Mouse (Mus musculus) liver, embryonic 14.5 days (tissue): Measurements from ENCODE around the gene Dimt1. TPM values are rescaled to one million over a fixed set of nuclear protein-coding genes. Genes with fewer than 3 reads are reported as not detected.

Experiments used
- ATAC-seq: fragments of 200-750 bp; cut with Nextera tagmentation; 2 replicates; pipeline ENCODE4 v1.8.0; 2017; ENCODE audit warnings: moderate number of reproducible peaks, mild to moderate bottlenecking, moderate library complexity; ENCODE audit not compliant: insufficient read depth
- DNase-seq, 3 experiments: peaks; one replicate each; pipeline ENCODE4 v3.0.0-alpha.2; 2012 to 2013; ENCODE audit warnings: low read depth in 3 of 3, low spot score in 3 of 3
- H3K27ac ChIP-seq: fragments of 300-500 bp; sonication (generic); 2 replicates; pipeline ENCODE4 v1.5.1; 2014; ENCODE audit warnings: moderate library complexity, mild to moderate bottlenecking, control low read depth, inconsistent platforms
- H3K27me3 ChIP-seq: fragments of 300-500 bp; sonication (generic); 2 replicates; pipeline ENCODE4 v1.6.1; 2014; ENCODE audit warnings: mild to moderate bottlenecking, low read length, moderate library complexity; ENCODE audit not compliant: control insufficient read depth, insufficient read depth
- H3K36me3 ChIP-seq: fragments of 300-500 bp; sonication (generic); replicated peaks from 2 replicates; pipeline ENCODE4 v1.6.1; 2014; ENCODE audit warnings: low read depth; ENCODE audit not compliant: control insufficient read depth, insufficient read depth
- H3K4me1 ChIP-seq, 2 experiments: fragments of 200-500 bp in 1 of 2; fragments of 300-500 bp in 1 of 2; sonication (generic) in 1 of 2; replicated peaks; 2 replicates each; pipeline ENCODE4 v1.6.1; 2012 to 2014; ENCODE audit warnings: antibody characterized with exemption in 1 of 2, inconsistent platforms in 1 of 2, low read length in 1 of 2; ENCODE audit not compliant: control insufficient read depth in 2 of 2, insufficient read depth in 2 of 2
- H3K4me2 ChIP-seq: fragments of 300-500 bp; sonication (generic); 2 replicates; pipeline ENCODE4 v1.6.1; 2014; ENCODE audit warnings: low read depth, mild to moderate bottlenecking, control low read depth, moderate library complexity
- H3K4me3 ChIP-seq, 2 experiments: fragments of 200-500 bp in 1 of 2; fragments of 300-500 bp in 1 of 2; sonication (generic) in 1 of 2; 2 replicates each; pipeline ENCODE4 v1.5.1; 2012 to 2014; ENCODE audit warnings: low read depth in 2 of 2, low read length in 2 of 2, mild to moderate bottlenecking in 2 of 2, control low read depth in 1 of 2, inconsistent platforms in 1 of 2, moderate library complexity in 1 of 2; ENCODE audit not compliant: insufficient read depth in 1 of 2
- H3K9ac ChIP-seq: fragments of 300-500 bp; sonication (generic); replicated peaks from 2 replicates; pipeline ENCODE4 v1.6.1; 2014; ENCODE audit warnings: mild to moderate bottlenecking, control low read depth, moderate library complexity
- H3K9me3 ChIP-seq: fragments of 300-500 bp; sonication (generic); 2 replicates; pipeline ENCODE4 v1.6.1; 2016; ENCODE audit warnings: low read length, mixed read lengths; ENCODE audit not compliant: control insufficient read depth
- CTCF ChIP-seq: IDR thresholded peaks from 2 replicates; pipeline ENCODE4 v1.5.1; 2016; ENCODE audit warnings: antibody characterized with exemption, low read depth, control low read depth
- EP300 ChIP-seq: IDR thresholded peaks from 2 replicates; pipeline ENCODE4 v1.6.1; 2016; ENCODE audit warnings: antibody characterized with exemption, low read depth
- WGBS: fragments of 180-500 bp; shearing (Covaris S2); extraction: QIAGEN DNeasy Blood & Tissue Kit; methylation state at CpG from one replicate; pipeline ENCODE4 v1.1.7; 2014; ENCODE audit not compliant: insufficient replicate concordance; 5-methylcytosine and 5-hydroxymethylcytosine counted together
- polyA plus RNA-seq, 2 experiments: library from polyadenylated mRNA; depleted of rRNA in 1 of 2; stranded (reverse) in 1 of 2; unstranded in 1 of 2; fragments of >200 nt; fragmentation: Nextera tagmentation in 1 of 2; extraction: Ambion mirVana in 1 of 2; gene quantifications; 2 replicates each; pipeline versions ENCODE4 v1.2.1 to v1.2.3; 2012 to 2014

Gene Dimt1
- polyA plus RNA-seq, 2 experiments, result 9.2 to 19.5 TPM

DNA sequence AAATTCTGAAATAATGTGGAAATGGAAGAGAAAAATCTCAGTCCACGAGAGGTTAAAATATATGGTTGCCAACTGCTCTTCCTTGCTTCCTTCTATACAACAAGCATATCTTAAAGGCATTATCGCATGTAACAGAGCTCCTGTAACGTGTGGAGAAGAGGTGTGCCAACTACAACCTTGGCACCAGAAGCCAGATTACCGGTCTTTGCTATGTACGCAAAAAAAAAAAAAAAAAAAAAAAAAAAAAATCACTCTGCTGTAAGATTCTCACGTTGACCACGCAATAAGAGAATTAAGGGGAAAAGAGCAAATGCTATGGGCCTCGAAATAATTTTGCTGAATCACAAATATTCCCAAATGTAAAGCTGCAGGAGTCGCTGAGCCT, 11.1 kb upstream of the Dimt1 start:
- H3K4me3 ChIP-seq, result peak overlapping the region; percentile 74 to 99
- H3K27me3 ChIP-seq, result no peaks in the 10 kb centered on the region
- peak overlapping the region; percentile 50 for H3K27ac ChIP-seq
- peak overlapping the region; percentile 91 for H3K9ac ChIP-seq
- TF ChIP-seq CTCF (no peak), EP300 (no peak)
- no peaks in the 10 kb centered on the region for H3K36me3 ChIP-seq
- H3K9me3 ChIP-seq, result no peaks in the 10 kb centered on the region
- peaks cover 5 to 19% of the 10 kb centered on the region in 2 experiments; a peak in 3 of 4 replicates for H3K4me1 ChIP-seq
- ATAC-seq, result no peak
- peak in 1 of 3 experiments; percentile 24 for DNase-seq
- peak overlapping the region; percentile 82 for H3K4me2 ChIP-seq
- WGBS, result 4% methylated on average over 9 of the region's 9 CpGs

DNA sequence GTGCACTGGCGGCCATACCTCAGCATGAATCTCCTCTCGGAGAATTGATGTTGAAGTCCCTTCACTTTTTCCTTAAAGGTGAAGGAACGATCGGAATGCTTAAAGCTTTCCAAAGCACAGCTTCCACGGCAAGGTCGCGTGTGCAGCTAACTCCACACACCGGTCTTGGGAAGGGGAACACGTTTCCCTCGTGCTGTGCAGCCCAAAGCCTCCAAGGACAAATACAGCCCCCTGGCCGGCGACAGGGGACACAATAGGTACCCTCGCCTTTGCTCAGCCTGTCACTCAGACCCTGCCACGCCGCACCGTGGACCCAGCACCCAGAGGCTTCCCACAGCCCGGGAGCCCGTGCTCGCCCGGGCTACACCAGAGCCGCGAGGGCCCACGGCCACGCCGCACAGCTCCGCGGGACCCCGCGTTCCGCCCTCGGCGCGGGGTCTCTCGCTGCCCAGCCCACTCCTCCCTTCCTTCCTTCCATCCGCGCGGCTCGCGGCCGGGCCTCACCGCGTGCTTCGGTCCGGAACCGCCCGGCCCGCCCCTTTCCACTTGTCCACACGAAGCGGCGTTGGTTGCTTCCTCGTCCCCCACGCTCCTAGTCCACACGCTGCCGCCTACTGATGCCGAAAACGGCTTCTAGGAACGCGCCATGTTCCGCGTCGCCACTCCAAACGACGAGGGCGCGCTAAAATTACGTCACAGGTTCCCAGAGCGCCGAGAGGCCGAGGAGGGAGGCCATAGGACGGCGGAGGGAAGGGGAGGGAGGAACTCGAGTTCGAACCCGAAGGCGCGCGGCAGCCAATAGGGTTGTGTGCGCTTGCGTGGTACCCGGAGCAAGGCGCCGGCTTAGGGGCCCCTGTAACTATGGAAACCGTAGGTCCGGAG, 10.4 kb upstream of the Dimt1 start, which contains the start of gene Ipo11:
Gene Ipo11 (minus strand): TSS at position 703 of the 882 bp plus-strand sequence.
- WGBS, result under 1% methylated on average over 84 of the region's 84 CpGs
- ATAC-seq (peak; percentile 96), DNase-seq (peak; percentile 88 to 94 (median 89))
- Histone ChIP-seq H3K27me3 (no peaks in the 10 kb centered on the region), H3K27ac (peak within 1 kb of the TSS; percentile 50), H3K9ac (peak within 1 kb of the TSS; percentile 91), H3K4me1 (peaks cover 5 to 16% of the 10 kb centered on the region in 2 experiments; a peak in 3 of 4 replicates), H3K4me2 (peak within 1 kb of the TSS; percentile 82), H3K9me3 (peaks cover 3% of the 10 kb centered on the region; the same call in 1 of the 2 replicates), H3K4me3 (peak within 1 kb of the TSS; percentile 74 to 99), H3K36me3 (no peaks in the 10 kb centered on the region)
- no peak for TF ChIP-seq CTCF
- no peak for TF ChIP-seq EP300

GRCm38 (mm10) chr13:106937138-106937472, 9.8 kb upstream of the Dimt1 start:
- H3K9ac ChIP-seq, result peak overlapping the region; percentile 40; the same call in 1 of the 2 replicates
- DNase-seq (no peak), ATAC-seq (no peak)
- TF ChIP-seq CTCF (no peak), EP300 (no peak)
- H3K27me3 ChIP-seq, result no peaks in the 10 kb centered on the region
- H3K36me3 ChIP-seq, result no peaks in the 10 kb centered on the region
- H3K4me1 ChIP-seq, result peaks cover 5 to 15% of the 10 kb centered on the region in 2 experiments; a peak in 3 of 4 replicates
- 21% methylated on average over 7 of the region's 7 CpGs for WGBS
- H3K27ac ChIP-seq, result no peak overlapping the region
- peak overlapping the region; percentile 82 for H3K4me2 ChIP-seq
- peaks cover 4% of the 10 kb centered on the region; the same call in 1 of the 2 replicates for H3K9me3 ChIP-seq
- peak overlapping the region; percentile 74 to 99 for H3K4me3 ChIP-seq

GRCm38 (mm10) chr13:106941211-106941976, 5.5 kb upstream of the Dimt1 start:
- Histone ChIP-seq H3K27ac (no peak overlapping the region), H3K36me3 (no peaks in the 10 kb centered on the region), H3K4me1 (peaks cover 5 to 6% of the 10 kb centered on the region in 2 experiments; a peak in 3 of 4 replicates), H3K4me2 (no peak overlapping the region), H3K9me3 (peaks cover 4% of the 10 kb centered on the region; the same call in 1 of the 2 replicates), H3K9ac (no peak overlapping the region), H3K4me3 (no peak overlapping the region), H3K27me3 (no peaks in the 10 kb centered on the region)
- no peak for ATAC-seq
- 37% methylated on average over 7 of the region's 7 CpGs for WGBS
- no peak for TF ChIP-seq EP300
- peak; percentile 47 for TF ChIP-seq CTCF
- DNase-seq, result no peak

DNA sequence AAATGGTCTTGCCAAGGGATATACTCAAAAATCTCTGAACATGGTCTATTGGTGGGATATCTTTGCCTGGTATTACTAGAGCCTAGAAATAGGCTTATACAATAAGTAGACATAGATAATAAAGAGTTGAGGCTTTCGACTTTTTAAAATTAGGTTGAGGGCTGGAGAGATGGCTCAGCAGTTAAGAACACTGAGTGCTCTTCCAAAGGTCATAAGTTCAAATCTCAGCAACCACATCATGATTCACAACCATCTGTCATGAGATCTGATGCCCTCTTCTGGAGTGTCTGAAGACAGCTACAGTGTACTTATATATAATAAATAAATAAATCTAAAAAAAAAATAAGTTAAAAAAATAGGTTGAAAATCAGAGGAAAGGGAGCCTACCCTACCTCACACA, 4.2 kb upstream of the Dimt1 start:
- Histone ChIP-seq H3K27ac (no peak overlapping the region), H3K4me3 (no peak overlapping the region), H3K4me1 (peaks cover 0 to 4% of the 10 kb centered on the region in 2 experiments; a peak in 2 of 4 replicates), H3K9me3 (peaks cover 4% of the 10 kb centered on the region; the same call in 1 of the 2 replicates), H3K9ac (no peak overlapping the region), H3K27me3 (no peaks in the 10 kb centered on the region), H3K36me3 (no peaks in the 10 kb centered on the region), H3K4me2 (no peak overlapping the region)
- DNase-seq (no peak), ATAC-seq (no peak)
- no peak for TF ChIP-seq CTCF
- TF ChIP-seq EP300, result no peak
- 45% methylated on average over 1 of the region's 1 CpGs for WGBS
